Mouse (Mus musculus): ENCODE measurements around the gene Gm28308.

The Gm28308 gene

GRCm38 (mm10) chr6:52218643-52219215 lies 5.6 kb upstream of the Gm28308 start:
- no peak for DNase-seq

GRCm38 (mm10) chr6:52217895-52218642 lies 4.9 kb upstream of the Gm28308 start:
- no peak for DNase-seq

- no peak for DNase-seq
These were observed 4.3 kb upstream of the Gm28308 start for GRCm38 (mm10) chr6:52217459-52217768.

GRCm38 (mm10) chr6:52216691-52217458 lies 3.7 kb upstream of the Gm28308 start:
- no peak for DNase-seq

GRCm38 (mm10) chr6:52215771-52216535 lies 2.8 kb upstream of the Gm28308 start:
- no peak for DNase-seq

GRCm38 (mm10) chr6:52215070-52215469 lies 1.9 kb upstream of the Gm28308 start:
- no peak for DNase-seq

- DNase-seq = no peak
These were observed 1.1 kb upstream of the Gm28308 start for GRCm38 (mm10) chr6:52214271-52214670.

GRCm38 (mm10) chr6:52212556-52213118 lies 502 bp downstream of the Gm28308 start:
- no peak for DNase-seq

GRCm38 (mm10) chr6:52211961-52212360 lies 1.2 kb downstream of the Gm28308 start:
- DNase-seq = no peak

- peak; percentile 67 to 79 for DNase-seq
These were observed 1.8 kb downstream of the Gm28308 start for GRCm38 (mm10) chr6:52211170-52211935.

GRCm38 (mm10) chr6:52209685-52210046 lies 3.5 kb downstream of the Gm28308 start:
- DNase-seq = no peak

- peak in 1 of 2 experiments; percentile 2 for DNase-seq
These were observed 4.1 kb downstream of the Gm28308 start for GRCm38 (mm10) chr6:52208868-52209684.

- DNase-seq = peak in 1 of 2 experiments; percentile 6
These were observed 4.9 kb downstream of the Gm28308 start, which contains the start of gene Hoxa6 for GRCm38 (mm10) chr6:52208072-52208867. Hoxa6 (minus strand) TSS chr6:52208722.

- DNase-seq = no peak
These were observed 5.5 kb downstream of the Gm28308 start for GRCm38 (mm10) chr6:52207684-52207976.

GRCm38 (mm10) chr6:52206882-52207683 lies 6.1 kb downstream of the Gm28308 start:
- DNase-seq = no peak

- DNase-seq = no peak
These were observed 7.2 kb downstream of the Gm28308 start for GRCm38 (mm10) chr6:52205638-52206621.

GRCm38 (mm10) chr6:52205221-52205620 lies 7.9 kb downstream of the Gm28308 start:
- no peak for DNase-seq

GRCm38 (mm10) chr6:52204050-52204752 lies 8.9 kb downstream of the Gm28308 start, which contains the start of gene Hoxa5:
Hoxa5 (minus strand) TSS chr6:52204587.
- no peak for DNase-seq
